Mouse (Mus musculus) hindbrain, embryonic 13.5 days (tissue): Measurements from ENCODE around the gene Ccdc146. TPM values are rescaled to one million over a fixed set of nuclear protein-coding genes. Genes with fewer than 3 reads are reported as not detected.

Experiments
- ATAC-seq: fragments of 200-750 bp; cut with Nextera tagmentation; 2 replicates; pipeline ENCODE4 v1.8.0; 2017; ENCODE audit warnings: moderate TSS enrichment; ENCODE audit not compliant: low FRiP score
- H3K27ac ChIP-seq: fragments of 300-500 bp; sonication (generic); 2 replicates; pipeline ENCODE4 v1.5.1; 2015; ENCODE audit warnings: inconsistent platforms, mild to moderate bottlenecking, moderate library complexity
- H3K27me3 ChIP-seq: fragments of 300-500 bp; sonication (generic); 2 replicates; pipeline ENCODE4 v1.6.1; 2015; ENCODE audit warnings: mild to moderate bottlenecking, inconsistent platforms
- H3K36me3 ChIP-seq: fragments of 300-500 bp; sonication (generic); 2 replicates; pipeline ENCODE4 v1.6.1; 2015; ENCODE audit warnings: mild to moderate bottlenecking, inconsistent platforms
- H3K4me1 ChIP-seq: fragments of 300-500 bp; sonication (generic); replicated peaks from 2 replicates; pipeline ENCODE4 v1.6.1; 2015; ENCODE audit warnings: inconsistent platforms
- H3K4me2 ChIP-seq: fragments of 300-500 bp; sonication (generic); 2 replicates; pipeline ENCODE4 v1.6.1; 2015; ENCODE audit warnings: inconsistent platforms, mild to moderate bottlenecking, moderate library complexity
- H3K4me3 ChIP-seq: fragments of 300-500 bp; sonication (generic); 2 replicates; pipeline ENCODE4 v1.5.1; 2015; ENCODE audit warnings: mild to moderate bottlenecking, inconsistent platforms
- H3K9ac ChIP-seq: fragments of 300-500 bp; sonication (generic); 2 replicates; pipeline ENCODE4 v1.6.1; 2015; ENCODE audit warnings: mild to moderate bottlenecking, inconsistent platforms
- H3K9me3 ChIP-seq: fragments of 300-500 bp; sonication (generic); 2 replicates; pipeline ENCODE4 v1.6.1; 2016; ENCODE audit warnings: inconsistent platforms
- WGBS: fragments of 180-500 bp; shearing (Covaris S2); methylation state at CpG from one replicate; pipeline ENCODE4 v1.1.7; 2015; 5-methylcytosine and 5-hydroxymethylcytosine counted together
- polyA plus RNA-seq: library from polyadenylated mRNA; unstranded; fragments of >200 nt; fragmentation: Nextera tagmentation; extraction: Ambion mirVana; gene quantifications from 2 replicates; pipeline ENCODE4 v1.2.1, GENCODE M21; 2015

Gene Ccdc146
- polyA plus RNA-seq, 1 experiment from 2014 or later: 1.7 TPM

DNA sequence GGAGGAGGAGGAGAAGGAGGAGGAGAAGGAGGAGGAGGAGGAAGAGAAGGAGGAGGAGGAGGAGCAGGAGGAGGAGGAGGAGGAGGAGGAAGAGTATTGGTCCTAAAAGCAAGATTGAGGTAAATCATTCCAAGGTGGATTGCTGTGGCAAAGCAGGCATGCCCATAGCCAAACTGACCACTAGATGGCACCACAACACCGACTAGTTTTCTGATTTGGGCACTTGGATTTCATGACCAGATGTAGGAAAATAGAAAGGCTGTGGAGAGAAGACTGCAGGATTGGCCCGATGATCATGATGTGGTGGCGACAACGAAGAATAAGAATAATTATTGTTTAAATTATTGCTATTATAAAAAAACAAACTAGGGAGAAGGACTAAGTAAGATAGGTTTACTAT, 159.4 kb downstream of the Ccdc146 start:
- H3K9me3 ChIP-seq: no peaks in the 10 kb centered on the region
- peaks cover 26% of the 10 kb centered on the region for H3K4me1 ChIP-seq
- 17% methylated on average over 4 of the region's 4 CpGs for WGBS
- ATAC-seq: peak; percentile 65
- no peak overlapping the region for H3K4me3 ChIP-seq
- no peak overlapping the region for H3K4me2 ChIP-seq
- no peak overlapping the region for H3K27ac ChIP-seq
- no peaks in the 10 kb centered on the region for H3K27me3 ChIP-seq
- H3K36me3 ChIP-seq: no peaks in the 10 kb centered on the region
- no peak overlapping the region for H3K9ac ChIP-seq

- H3K4me2 ChIP-seq: no peak overlapping the region
- H3K9me3 ChIP-seq: no peaks in the 10 kb centered on the region
- no peak overlapping the region for H3K4me3 ChIP-seq
- H3K27me3 ChIP-seq: no peaks in the 10 kb centered on the region
- peak; percentile 56; the same call in 1 of the 2 replicates for ATAC-seq
- WGBS: 71% methylated on average over 8 of the region's 8 CpGs
- H3K9ac ChIP-seq: no peak overlapping the region
- peak overlapping the region; percentile 80 for H3K27ac ChIP-seq
- peaks cover 26% of the 10 kb centered on the region for H3K4me1 ChIP-seq
- no peaks in the 10 kb centered on the region for H3K36me3 ChIP-seq
These were observed 160.0 kb downstream of the Ccdc146 start for GRCm38 (mm10) chr5:21264352-21265021.

DNA sequence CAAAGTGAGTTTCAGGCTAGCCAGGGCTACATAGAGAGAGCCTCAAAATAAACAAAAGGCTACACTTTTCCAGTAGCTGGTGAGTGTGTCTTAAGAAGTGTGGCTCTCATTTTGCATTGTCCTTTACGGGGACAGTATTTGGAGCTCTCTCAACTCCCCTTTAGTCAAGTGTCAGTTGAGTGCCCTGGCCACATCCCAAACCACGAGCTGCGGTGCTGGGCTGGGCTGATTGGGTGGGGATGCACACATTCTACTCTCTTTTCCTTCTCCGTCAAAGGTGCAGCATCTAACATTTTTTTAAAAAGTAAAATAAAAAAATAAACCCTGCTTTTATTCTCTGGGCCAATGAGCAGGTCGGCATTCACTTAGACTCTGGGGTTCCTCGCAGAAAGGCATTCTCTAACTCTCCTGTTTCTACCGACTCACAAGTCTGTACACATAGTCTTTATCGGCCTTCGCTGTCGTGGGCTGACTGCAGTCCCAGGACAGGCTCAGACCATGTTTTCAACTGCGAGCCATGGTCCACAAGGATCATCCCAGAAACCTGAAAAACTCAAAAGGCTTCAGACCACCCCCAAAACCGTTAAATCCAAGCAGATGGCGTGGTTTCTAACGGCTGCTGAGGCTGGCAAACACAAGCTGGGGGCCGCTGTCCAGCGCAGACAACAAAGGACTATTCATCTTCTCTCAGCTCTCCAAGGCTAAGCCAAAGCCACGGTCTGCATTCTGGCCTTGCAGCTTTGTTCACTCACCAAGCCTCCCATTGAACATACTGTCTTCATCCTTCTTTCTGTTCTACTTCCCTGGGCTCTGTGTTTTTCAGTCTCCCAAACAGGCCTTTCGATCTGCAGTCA, 161.0 kb downstream of the Ccdc146 start:
- WGBS: 28% methylated on average over 18 of the region's 18 CpGs
- peak overlapping the region; percentile 80 for H3K27ac ChIP-seq
- H3K9ac ChIP-seq: no peak overlapping the region
- no peak overlapping the region for H3K4me3 ChIP-seq
- peaks cover 26% of the 10 kb centered on the region for H3K4me1 ChIP-seq
- peak; percentile 79 for ATAC-seq
- H3K27me3 ChIP-seq: no peaks in the 10 kb centered on the region
- H3K9me3 ChIP-seq: no peaks in the 10 kb centered on the region
- 0 out of 2 replicates have a peak overlapping the region, but pooled peaks have one; percentile 6 for H3K4me2 ChIP-seq
- H3K36me3 ChIP-seq: no peaks in the 10 kb centered on the region

DNA sequence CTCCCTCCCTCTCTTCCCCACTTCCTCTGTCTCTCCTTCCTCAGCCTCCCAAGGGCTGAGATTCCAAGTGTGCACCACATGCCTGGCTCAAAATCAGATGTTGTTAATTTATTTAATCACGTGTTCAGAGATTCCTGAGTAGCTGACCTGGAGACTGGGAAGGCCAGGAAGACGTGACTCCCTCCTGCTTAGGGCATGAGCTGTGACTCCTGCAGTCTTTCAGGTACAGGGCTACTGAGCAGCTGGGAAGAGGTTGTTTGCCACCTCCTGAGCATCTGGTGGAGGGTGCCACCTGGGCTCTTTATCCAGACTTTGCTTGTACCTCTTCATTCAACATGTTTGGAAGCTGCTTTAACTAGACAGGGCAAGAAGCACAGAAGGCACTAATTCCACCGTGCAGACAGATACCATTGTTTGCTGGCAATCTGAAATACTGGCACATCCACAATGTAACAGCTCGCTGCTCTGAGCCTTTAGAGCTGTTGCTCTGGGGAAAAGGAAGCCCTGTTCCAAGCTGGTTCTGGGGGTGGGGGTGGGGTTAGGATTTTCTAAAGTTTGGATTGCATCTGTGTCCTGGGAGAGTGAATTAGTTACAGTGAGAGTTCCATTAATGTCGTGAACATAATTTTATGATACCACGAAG, 163.2 kb downstream of the Ccdc146 start:
- no peaks in the 10 kb centered on the region for H3K36me3 ChIP-seq
- peaks cover 26% of the 10 kb centered on the region for H3K4me1 ChIP-seq
- H3K9ac ChIP-seq: 0 out of 2 replicates have a peak overlapping the region, but pooled peaks have one; percentile 13
- peak overlapping the region; percentile 46; the same call in 1 of the 2 replicates for H3K27ac ChIP-seq
- no peak overlapping the region for H3K4me2 ChIP-seq
- WGBS: 33% methylated on average over 6 of the region's 6 CpGs
- no peak overlapping the region for H3K4me3 ChIP-seq
- H3K9me3 ChIP-seq: no peaks in the 10 kb centered on the region
- H3K27me3 ChIP-seq: no peaks in the 10 kb centered on the region
- no peak for ATAC-seq

- Histone ChIP-seq H3K9me3 (no peaks in the 10 kb centered on the region), H3K4me1 (peaks cover 26% of the 10 kb centered on the region), H3K4me3 (no peak overlapping the region), H3K9ac (no peak overlapping the region), H3K27me3 (no peaks in the 10 kb centered on the region), H3K27ac (no peak overlapping the region), H3K36me3 (no peaks in the 10 kb centered on the region), H3K4me2 (no peak overlapping the region)
- 84% methylated on average over 7 of the region's 7 CpGs for WGBS
- ATAC-seq: no peak
These were observed 163.7 kb downstream of the Ccdc146 start for GRCm38 (mm10) chr5:21260746-21261145.

- Histone ChIP-seq H3K9ac (no peak overlapping the region), H3K4me2 (no peak overlapping the region), H3K27me3 (no peaks in the 10 kb centered on the region), H3K27ac (no peak overlapping the region), H3K36me3 (no peaks in the 10 kb centered on the region), H3K4me1 (peaks cover 10% of the 10 kb centered on the region), H3K9me3 (no peaks in the 10 kb centered on the region), H3K4me3 (no peak overlapping the region)
- WGBS: 68% methylated on average over 6 of the region's 6 CpGs
- no peak for ATAC-seq
These were observed 166.7 kb downstream of the Ccdc146 start for GRCm38 (mm10) chr5:21257806-21258205.

GRCm38 (mm10) chr5:21257126-21257525, 167.4 kb downstream of the Ccdc146 start:
- no peaks in the 10 kb centered on the region for H3K9me3 ChIP-seq
- no peak overlapping the region for H3K4me2 ChIP-seq
- H3K36me3 ChIP-seq: no peaks in the 10 kb centered on the region
- no peaks in the 10 kb centered on the region for H3K27me3 ChIP-seq
- H3K4me1 ChIP-seq: peaks cover 9% of the 10 kb centered on the region
- H3K9ac ChIP-seq: no peak overlapping the region
- no peak overlapping the region for H3K4me3 ChIP-seq
- WGBS: 65% methylated on average over 4 of the region's 4 CpGs
- H3K27ac ChIP-seq: no peak overlapping the region
- ATAC-seq: no peak

GRCm38 (mm10) chr5:21255551-21256132, 168.8 kb downstream of the Ccdc146 start:
- ATAC-seq: no peak
- H3K4me2 ChIP-seq: no peak overlapping the region
- WGBS: 90% methylated on average over 5 of the region's 5 CpGs

DNA sequence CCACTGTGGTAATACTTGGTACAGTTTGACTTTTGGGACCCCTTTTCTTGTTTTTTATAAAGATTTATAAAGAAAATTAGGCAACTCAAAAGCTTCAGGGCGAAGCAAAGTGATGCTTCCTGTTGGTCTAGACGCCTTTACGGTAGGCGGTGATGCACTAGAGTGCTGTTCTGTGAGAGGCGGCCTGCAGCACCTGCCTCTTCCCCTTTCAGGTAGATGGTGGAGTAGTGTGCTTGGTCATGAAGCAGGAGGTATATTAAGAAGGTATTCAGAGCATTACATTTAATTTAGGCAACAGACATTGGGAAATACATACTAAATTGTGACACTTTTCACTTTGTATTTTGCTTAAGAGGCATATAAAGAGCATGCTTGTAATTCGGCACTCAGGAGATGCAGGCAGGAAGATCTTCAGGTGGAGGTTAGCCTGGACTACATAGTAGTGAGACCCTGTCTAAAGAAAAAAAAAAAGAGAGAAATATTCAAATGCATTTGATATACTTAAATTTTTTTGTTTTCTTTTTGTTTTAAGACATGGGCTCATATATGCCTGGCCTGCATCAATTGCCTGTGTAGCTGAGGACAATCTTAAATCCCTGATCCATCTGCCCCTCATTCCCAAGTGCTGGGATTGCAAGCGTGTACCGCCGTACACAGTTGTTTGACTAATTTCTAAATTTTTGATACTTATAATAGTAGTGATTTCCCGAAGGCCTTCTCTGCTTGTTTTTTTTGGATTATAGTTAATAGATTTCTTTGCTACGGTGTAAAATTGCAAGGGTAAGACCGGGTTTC, 169.5 kb downstream of the Ccdc146 start:
- no peak overlapping the region for H3K4me2 ChIP-seq
- ATAC-seq: no peak
- H3K4me3 ChIP-seq: no peak overlapping the region
- no peak overlapping the region for H3K9ac ChIP-seq
- H3K27ac ChIP-seq: no peak overlapping the region
- H3K9me3 ChIP-seq: no peaks in the 10 kb centered on the region
- no peaks in the 10 kb centered on the region for H3K4me1 ChIP-seq
- H3K27me3 ChIP-seq: no peaks in the 10 kb centered on the region
- WGBS: 91% methylated on average over 12 of the region's 12 CpGs
- H3K36me3 ChIP-seq: no peaks in the 10 kb centered on the region

More at GRCm38 (mm10) chr5:21255551-21256132, 168.8 kb downstream of the Ccdc146 start:
- Histone ChIP-seq H3K36me3 (no peaks in the 10 kb centered on the region), H3K9me3 (no peaks in the 10 kb centered on the region), H3K27ac (no peak overlapping the region), H3K4me1 (no peaks in the 10 kb centered on the region), H3K9ac (no peak overlapping the region), H3K4me3 (no peak overlapping the region), H3K27me3 (no peaks in the 10 kb centered on the region)

DNA sequence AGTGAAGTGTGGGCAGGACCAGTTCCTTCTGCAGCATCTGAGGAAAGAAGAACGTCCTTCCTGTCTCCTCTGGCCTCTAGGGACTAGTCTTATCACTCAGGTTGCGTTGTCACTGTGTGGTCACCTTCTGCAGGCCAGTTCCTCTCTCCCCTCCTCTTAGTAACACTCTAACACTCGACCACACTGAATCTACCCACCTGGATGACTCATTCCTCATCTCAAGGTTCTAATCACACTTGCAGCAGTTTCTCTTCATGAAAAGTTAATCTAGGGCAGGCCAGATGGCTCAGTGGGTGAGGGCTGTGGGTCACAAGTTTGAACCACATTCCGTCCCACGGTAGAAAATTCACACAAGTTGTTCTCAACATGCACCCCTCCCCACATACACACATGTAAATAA, 175.6 kb downstream of the Ccdc146 start:
- H3K4me3 ChIP-seq: no peak overlapping the region
- no peak overlapping the region for H3K9ac ChIP-seq
- H3K27me3 ChIP-seq: no peaks in the 10 kb centered on the region
- 77% methylated on average over 5 of the region's 5 CpGs for WGBS
- H3K36me3 ChIP-seq: no peaks in the 10 kb centered on the region
- no peak overlapping the region for H3K4me2 ChIP-seq
- no peak overlapping the region for H3K27ac ChIP-seq
- ATAC-seq: no peak
- no peaks in the 10 kb centered on the region for H3K9me3 ChIP-seq
- no peaks in the 10 kb centered on the region for H3K4me1 ChIP-seq

GRCm38 (mm10) chr5:21247916-21248315, 176.6 kb downstream of the Ccdc146 start:
- Histone ChIP-seq H3K27me3 (no peaks in the 10 kb centered on the region), H3K4me1 (no peaks in the 10 kb centered on the region), H3K9me3 (no peaks in the 10 kb centered on the region), H3K27ac (no peak overlapping the region), H3K4me3 (no peak overlapping the region), H3K4me2 (no peak overlapping the region), H3K36me3 (no peaks in the 10 kb centered on the region), H3K9ac (no peak overlapping the region)
- WGBS: 76% methylated on average over 2 of the region's 2 CpGs
- no peak for ATAC-seq
